Mouse (Mus musculus): ENCODE results near the gene Smim4. TPM values are rescaled to one million over a fixed set of nuclear protein-coding genes. Genes with fewer than 3 reads are reported as not detected.

The Smim4 gene
- polyA plus RNA-seq, 1 experiment from 2014 or later = 38.4 TPM

DNA sequence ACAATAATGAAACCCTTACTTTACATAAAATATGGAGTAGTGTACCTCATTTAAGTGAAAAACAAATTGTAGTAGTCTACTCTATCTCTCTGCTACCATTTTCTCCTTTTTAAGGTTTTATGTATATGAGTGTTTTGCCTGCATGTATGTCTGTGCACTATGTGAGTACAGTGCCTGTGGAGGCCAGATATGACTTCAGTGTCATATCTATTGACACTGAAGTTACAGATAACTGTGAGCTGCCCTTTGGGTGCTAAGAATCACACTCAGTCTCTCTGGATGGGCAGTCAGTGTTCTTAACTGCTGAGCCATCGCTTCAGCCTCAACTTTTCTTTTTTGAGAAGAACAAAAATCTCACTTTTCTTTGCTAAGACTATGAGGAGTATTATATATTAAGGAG, 82.9 kb downstream of the Smim4 start:
- Histone ChIP-seq H3K27me3 (ENCODE audit: control insufficient read depth, insufficient read depth, low read depth, low read length) (no peaks in the 10 kb centered on the region), H3K9me3 (replicated peaks; ENCODE audit: control insufficient read depth, low read length, poor library complexity, severe bottlenecking) (no peaks in the 10 kb centered on the region), H3K9ac (ENCODE audit: low read depth, low read length) (no peak overlapping the region), H3K4me2 (ENCODE audit: low read length) (no peak overlapping the region), H3K36me3 (ENCODE audit: control insufficient read depth, insufficient read depth, low read length) (peaks cover 31% of the 10 kb centered on the region), H3K27ac (ENCODE audit: low read length) (no peak overlapping the region), H3K4me1 (ENCODE audit: control insufficient read depth, insufficient read depth, low read length) (no peaks in the 10 kb centered on the region), H3K4me3 (ENCODE audit: low read depth, low read length) (no peak overlapping the region)
- ATAC-seq = no peak
- 100% methylated on average over 1 of the region's 1 CpGs for WGBS

DNA sequence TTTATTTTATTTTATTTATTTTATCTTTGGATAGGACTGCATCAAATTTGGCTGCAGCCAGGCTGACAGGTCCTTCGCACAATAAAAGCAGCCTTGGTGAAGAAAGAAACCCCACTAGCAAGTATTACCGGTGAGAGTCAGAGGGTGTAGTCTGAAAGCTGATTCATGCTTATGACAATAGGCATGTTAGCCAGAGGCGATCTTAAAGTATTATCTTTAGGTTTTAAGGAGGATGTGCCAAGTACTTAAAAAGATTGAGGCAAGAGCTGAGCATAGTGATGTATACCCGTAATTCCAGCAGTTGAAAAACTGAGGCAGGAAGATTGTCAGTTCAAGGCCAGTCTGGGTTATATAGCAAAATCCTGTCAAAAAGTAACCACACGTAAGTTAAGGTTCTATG, 83.5 kb downstream of the Smim4 start:
- peaks cover 25% of the 10 kb centered on the region for H3K36me3 ChIP-seq (ENCODE audit: control insufficient read depth, insufficient read depth, low read length)
- WGBS = 93% methylated on average over 5 of the region's 5 CpGs
- no peaks in the 10 kb centered on the region for H3K4me1 ChIP-seq (ENCODE audit: control insufficient read depth, insufficient read depth, low read length)
- ATAC-seq = no peak
- no peak overlapping the region for H3K4me3 ChIP-seq (ENCODE audit: low read depth, low read length)
- no peaks in the 10 kb centered on the region for H3K27me3 ChIP-seq (ENCODE audit: control insufficient read depth, insufficient read depth, low read depth, low read length)
- H3K27ac ChIP-seq (ENCODE audit: low read length) = no peak overlapping the region
- no peak overlapping the region for H3K9ac ChIP-seq (ENCODE audit: low read depth, low read length)
- H3K4me2 ChIP-seq (ENCODE audit: low read length) = no peak overlapping the region
- H3K9me3 ChIP-seq (replicated peaks; ENCODE audit: control insufficient read depth, low read length, poor library complexity, severe bottlenecking) = no peaks in the 10 kb centered on the region

Other genes starting within 250 kb of the Smim4 start
- 0.51 and 0.68 TPM in 2 replicates for gene Mustn1, start 249.8 kb downstream of the Smim4 start, polyA plus RNA-seq (2015; fragmentation: Nextera tagmentation; extraction: Ambion mirVana)
- not detected in 2 replicates for gene Itih4, start 242.5 kb downstream of the Smim4 start, polyA plus RNA-seq (2015; fragmentation: Nextera tagmentation; extraction: Ambion mirVana)
- 1.1 and 2.6 TPM in 2 replicates for gene Itih3, start 205.2 kb downstream of the Smim4 start, polyA plus RNA-seq (2015; fragmentation: Nextera tagmentation; extraction: Ambion mirVana)
- not detected in 2 replicates for gene Itih1, start 185.7 kb downstream of the Smim4 start, polyA plus RNA-seq (2015; fragmentation: Nextera tagmentation; extraction: Ambion mirVana)
- gene Nek4, start 177.6 kb downstream of the Smim4 start, polyA plus RNA-seq (2015; fragmentation: Nextera tagmentation; extraction: Ambion mirVana) = 18.5 and 20.0 TPM in 2 replicates
- gene Glt8d1, start 127.6 kb downstream of the Smim4 start, polyA plus RNA-seq (2015; fragmentation: Nextera tagmentation; extraction: Ambion mirVana) = 60.5 and 63.9 TPM in 2 replicates
- gene Spcs1, start 127.3 kb downstream of the Smim4 start, polyA plus RNA-seq (2015; fragmentation: Nextera tagmentation; extraction: Ambion mirVana) = 329 and 337 TPM in 2 replicates
- gene Pbrm1, start 109.8 kb downstream of the Smim4 start, polyA plus RNA-seq (2015; fragmentation: Nextera tagmentation; extraction: Ambion mirVana) = 118 and 128 TPM in 2 replicates
- 46.4 and 49.3 TPM in 2 replicates for gene Gnl3, start 109.8 kb downstream of the Smim4 start, polyA plus RNA-seq (2015; fragmentation: Nextera tagmentation; extraction: Ambion mirVana)
- 170 and 199 TPM in 2 replicates for gene Nt5dc2, start 2.1 kb upstream of the Smim4 start, polyA plus RNA-seq (2015; fragmentation: Nextera tagmentation; extraction: Ambion mirVana)
- 11.2 and 15.4 TPM in 2 replicates for gene Stab1, start 39.7 kb upstream of the Smim4 start, polyA plus RNA-seq (2015; fragmentation: Nextera tagmentation; extraction: Ambion mirVana)
- gene Tnnc1, start 79.4 kb upstream of the Smim4 start, polyA plus RNA-seq (2015; fragmentation: Nextera tagmentation; extraction: Ambion mirVana) = 2.4 and 3.3 TPM in 2 replicates
- gene Nisch, start 88.0 kb upstream of the Smim4 start, polyA plus RNA-seq (2015; fragmentation: Nextera tagmentation; extraction: Ambion mirVana) = 354 and 388 TPM in 2 replicates
- gene Sema3g, start 88.9 kb upstream of the Smim4 start, polyA plus RNA-seq (2015; fragmentation: Nextera tagmentation; extraction: Ambion mirVana) = 0.46 and 0.61 TPM in 2 replicates
- 10.2 and 10.8 TPM in 2 replicates for gene Phf7, start 122.4 kb upstream of the Smim4 start, polyA plus RNA-seq (2015; fragmentation: Nextera tagmentation; extraction: Ambion mirVana)
- gene Bap1, start 122.5 kb upstream of the Smim4 start, polyA plus RNA-seq (2015; fragmentation: Nextera tagmentation; extraction: Ambion mirVana) = 116 and 125 TPM in 2 replicates
- 4.9 TPM in 2 replicates for gene Dnah1, start 194.9 kb upstream of the Smim4 start, polyA plus RNA-seq (2015; fragmentation: Nextera tagmentation; extraction: Ambion mirVana)
- 88.8 and 94.5 TPM in 2 replicates for gene Capn7, start 207.7 kb upstream of the Smim4 start, polyA plus RNA-seq (2015; fragmentation: Nextera tagmentation; extraction: Ambion mirVana)